Mouse (Mus musculus): ENCODE data around the gene Plekhm3. TPM values are rescaled to one million over a fixed set of nuclear protein-coding genes. Genes with fewer than 3 reads are reported as not detected.

The Plekhm3 gene
- polyA plus RNA-seq, 2 experiments = 0.58 to 0.63 TPM

- DNase-seq (ENCODE audit: low read depth in 3 of 3, low spot score in 3 of 3) = no peak
- TF ChIP-seq CTCF (IDR thresholded peaks at IDR 0.05; ENCODE audit: low read depth) (no peak), EP300 (IDR thresholded peaks at IDR 0.05; ENCODE audit: low read depth) (no peak)
- Histone ChIP-seq H3K4me2 (ENCODE audit: low read depth) (no peak overlapping the region), H3K36me3 (replicated peaks; ENCODE audit: control insufficient read depth, insufficient read depth, low read depth) (no peaks in the 10 kb centered on the region), H3K27ac (no peak overlapping the region), H3K4me1 (replicated peaks; ENCODE audit: control insufficient read depth in 2 of 2, insufficient read depth in 2 of 2, low read length in 1 of 2) (no peaks in the 10 kb centered on the region), H3K9me3 (ENCODE audit: control insufficient read depth, low read length) (no peaks in the 10 kb centered on the region), H3K27me3 (ENCODE audit: control insufficient read depth, insufficient read depth, low read length) (no peaks in the 10 kb centered on the region), H3K9ac (replicated peaks) (no peak overlapping the region), H3K4me3 (ENCODE audit: insufficient read depth in 1 of 2, low read depth in 2 of 2, low read length in 2 of 2) (no peak overlapping the region)
- 59% methylated on average over 3 of the region's 3 CpGs for whole genome bisulfite sequencing (ENCODE audit: insufficient replicate concordance)
- ATAC-seq (ENCODE audit: insufficient read depth) = no peak
Measured at GRCm38 (mm10) chr1:64899763-64900162, 56.9 kb downstream of the Plekhm3 start.

GRCm38 (mm10) chr1:64897485-64897884 is 59.1 kb downstream of the Plekhm3 start:
- Histone ChIP-seq H3K4me1 (replicated peaks; ENCODE audit: control insufficient read depth in 2 of 2, insufficient read depth in 2 of 2, low read length in 1 of 2) (no peaks in the 10 kb centered on the region), H3K27ac (no peak overlapping the region), H3K27me3 (ENCODE audit: control insufficient read depth, insufficient read depth, low read length) (no peaks in the 10 kb centered on the region), H3K4me2 (ENCODE audit: low read depth) (no peak overlapping the region), H3K36me3 (replicated peaks; ENCODE audit: control insufficient read depth, insufficient read depth, low read depth) (no peaks in the 10 kb centered on the region), H3K9me3 (ENCODE audit: control insufficient read depth, low read length) (no peaks in the 10 kb centered on the region), H3K4me3 (ENCODE audit: insufficient read depth in 1 of 2, low read depth in 2 of 2, low read length in 2 of 2) (no peak overlapping the region), H3K9ac (replicated peaks) (no peak overlapping the region)
- no peak for TF ChIP-seq CTCF (IDR thresholded peaks at IDR 0.05; ENCODE audit: low read depth)
- TF ChIP-seq EP300 (IDR thresholded peaks at IDR 0.05; ENCODE audit: low read depth) = no peak
- ATAC-seq (ENCODE audit: insufficient read depth) (no peak), DNase-seq (ENCODE audit: low read depth in 3 of 3, low spot score in 3 of 3) (no peak)
- WGBS (ENCODE audit: insufficient replicate concordance) = 72% methylated on average over 2 of the region's 2 CpGs

GRCm38 (mm10) chr1:64893806-64894205 is 62.8 kb downstream of the Plekhm3 start:
- TF ChIP-seq EP300 (IDR thresholded peaks at IDR 0.05; ENCODE audit: low read depth) (no peak), CTCF (IDR thresholded peaks at IDR 0.05; ENCODE audit: low read depth) (no peak)
- no peaks in the 10 kb centered on the region for H3K36me3 ChIP-seq (replicated peaks; ENCODE audit: control insufficient read depth, insufficient read depth, low read depth)
- 77% methylated on average over 7 of the region's 7 CpGs for WGBS (ENCODE audit: insufficient replicate concordance)
- DNase-seq (ENCODE audit: low read depth in 3 of 3, low spot score in 3 of 3) (no peak), ATAC-seq (ENCODE audit: insufficient read depth) (no peak)
- no peak overlapping the region for H3K9ac ChIP-seq (replicated peaks)
- H3K4me3 ChIP-seq (ENCODE audit: insufficient read depth in 1 of 2, low read depth in 2 of 2, low read length in 2 of 2) = no peak overlapping the region
- no peaks in the 10 kb centered on the region for H3K9me3 ChIP-seq (ENCODE audit: control insufficient read depth, low read length)
- no peak overlapping the region for H3K27ac ChIP-seq
- H3K4me2 ChIP-seq (ENCODE audit: low read depth) = no peak overlapping the region
- H3K27me3 ChIP-seq (ENCODE audit: control insufficient read depth, insufficient read depth, low read length) = no peaks in the 10 kb centered on the region
- H3K4me1 ChIP-seq (replicated peaks; ENCODE audit: control insufficient read depth in 2 of 2, insufficient read depth in 2 of 2, low read length in 1 of 2) = no peaks in the 10 kb centered on the region

- no peak overlapping the region for H3K4me3 ChIP-seq (ENCODE audit: insufficient read depth in 1 of 2, low read depth in 2 of 2, low read length in 2 of 2)
- H3K9me3 ChIP-seq (ENCODE audit: control insufficient read depth, low read length) = no peaks in the 10 kb centered on the region
- ATAC-seq (ENCODE audit: insufficient read depth) (no peak), DNase-seq (ENCODE audit: low read depth in 3 of 3, low spot score in 3 of 3) (no peak)
- H3K4me2 ChIP-seq (ENCODE audit: low read depth) = no peak overlapping the region
- no peaks in the 10 kb centered on the region for H3K4me1 ChIP-seq (replicated peaks; ENCODE audit: control insufficient read depth in 2 of 2, insufficient read depth in 2 of 2, low read length in 1 of 2)
- no peaks in the 10 kb centered on the region for H3K36me3 ChIP-seq (replicated peaks; ENCODE audit: control insufficient read depth, insufficient read depth, low read depth)
- WGBS (ENCODE audit: insufficient replicate concordance) = 76% methylated on average over 4 of the region's 4 CpGs
- no peak overlapping the region for H3K9ac ChIP-seq (replicated peaks)
- H3K27ac ChIP-seq = no peak overlapping the region
- TF ChIP-seq EP300 (IDR thresholded peaks at IDR 0.05; ENCODE audit: low read depth) = no peak
- no peak for TF ChIP-seq CTCF (IDR thresholded peaks at IDR 0.05; ENCODE audit: low read depth)
- H3K27me3 ChIP-seq (ENCODE audit: control insufficient read depth, insufficient read depth, low read length) = no peaks in the 10 kb centered on the region
Measured at GRCm38 (mm10) chr1:64891332-64891731, 65.3 kb downstream of the Plekhm3 start.

- Histone ChIP-seq H3K9me3 (ENCODE audit: control insufficient read depth, low read length) (no peaks in the 10 kb centered on the region), H3K4me1 (replicated peaks; ENCODE audit: control insufficient read depth in 2 of 2, insufficient read depth in 2 of 2, low read length in 1 of 2) (no peaks in the 10 kb centered on the region), H3K4me3 (ENCODE audit: insufficient read depth in 1 of 2, low read depth in 2 of 2, low read length in 2 of 2) (no peak overlapping the region), H3K36me3 (replicated peaks; ENCODE audit: control insufficient read depth, insufficient read depth, low read depth) (no peaks in the 10 kb centered on the region), H3K9ac (replicated peaks) (no peak overlapping the region), H3K27ac (no peak overlapping the region), H3K4me2 (ENCODE audit: low read depth) (no peak overlapping the region), H3K27me3 (ENCODE audit: control insufficient read depth, insufficient read depth, low read length) (no peaks in the 10 kb centered on the region)
- DNase-seq (ENCODE audit: low read depth in 3 of 3, low spot score in 3 of 3) (no peak), ATAC-seq (ENCODE audit: insufficient read depth) (no peak)
- WGBS (ENCODE audit: insufficient replicate concordance) = 64% methylated on average over 2 of the region's 2 CpGs
- TF ChIP-seq EP300 (IDR thresholded peaks at IDR 0.05; ENCODE audit: low read depth) = no peak
- no peak for TF ChIP-seq CTCF (IDR thresholded peaks at IDR 0.05; ENCODE audit: low read depth)
Measured at GRCm38 (mm10) chr1:64887502-64888203, 69.0 kb downstream of the Plekhm3 start.

Data from liver, embryonic 14.5 days (tissue).